Mouse (Mus musculus) hindbrain, embryonic 16.5 days (tissue): Measurements from ENCODE around the gene Khdc3. TPM values are rescaled to one million over a fixed set of nuclear protein-coding genes. Genes with fewer than 3 reads are reported as not detected.
"Not testable (repeated sequence)": the region's sequence is repeated elsewhere in the genome, so short reads cannot be mapped to it uniquely, and the experiment has no call there.

Source experiments
- ATAC-seq: fragments of 200-750 bp; cut with Nextera tagmentation; 2 replicates; pipeline ENCODE4 v1.8.0; 2017; ENCODE audit warnings: moderate TSS enrichment, moderate library complexity
- H3K27ac ChIP-seq: fragments of 300-500 bp; sonication (generic); 2 replicates; pipeline ENCODE4 v1.5.1; 2014; ENCODE audit warnings: low read depth, mild to moderate bottlenecking, control low read depth, low read length, moderate library complexity
- H3K27me3 ChIP-seq: fragments of 300-500 bp; sonication (generic); replicated peaks from 2 replicates; pipeline ENCODE4 v1.6.1; 2014; ENCODE audit warnings: low read length; ENCODE audit not compliant: control insufficient read depth, insufficient read depth
- H3K36me3 ChIP-seq: fragments of 300-500 bp; sonication (generic); 2 replicates; pipeline ENCODE4 v1.6.1; 2014; ENCODE audit warnings: mild to moderate bottlenecking, low read length, moderate library complexity, mixed read lengths; ENCODE audit not compliant: control insufficient read depth, insufficient read depth
- H3K4me1 ChIP-seq: fragments of 300-500 bp; sonication (generic); 2 replicates; pipeline ENCODE4 v1.6.1; 2014; ENCODE audit warnings: low read depth, low read length; ENCODE audit not compliant: control insufficient read depth, insufficient read depth
- H3K4me2 ChIP-seq: fragments of 300-500 bp; sonication (generic); 2 replicates; pipeline ENCODE4 v1.6.1; 2014; ENCODE audit warnings: mild to moderate bottlenecking, low read length, control low read depth, moderate library complexity
- H3K4me3 ChIP-seq: fragments of 300-500 bp; sonication (generic); 2 replicates; pipeline ENCODE4 v1.5.1; 2014; ENCODE audit warnings: mild to moderate bottlenecking, low read length, control low read depth, moderate library complexity
- H3K9ac ChIP-seq: fragments of 300-500 bp; sonication (generic); 2 replicates; pipeline ENCODE4 v1.6.1; 2014; ENCODE audit warnings: low read depth, mild to moderate bottlenecking, control low read depth, low read length, moderate library complexity
- H3K9me3 ChIP-seq: fragments of 300-500 bp; sonication (generic); 2 replicates; pipeline ENCODE4 v1.6.1; 2014; ENCODE audit warnings: mild to moderate bottlenecking, low read length, moderate library complexity; ENCODE audit not compliant: control insufficient read depth
- WGBS: fragments of 180-500 bp; shearing (Covaris S2); extraction: QIAGEN DNeasy Blood & Tissue Kit; methylation state at CpG from one replicate; pipeline ENCODE4 v1.1.7; 2014; 5-methylcytosine and 5-hydroxymethylcytosine counted together
- polyA plus RNA-seq: library from polyadenylated mRNA; unstranded; fragments of >200 nt; fragmentation: Nextera tagmentation; extraction: Ambion mirVana; gene quantifications from 2 replicates; pipeline ENCODE4 v1.2.1, GENCODE M21; 2015

Gene Khdc3
- polyA plus RNA-seq, 1 experiment from 2014 or later = 0.24 TPM

- H3K27ac ChIP-seq = peak within 1 kb of the TSS; percentile 79
- H3K4me1 ChIP-seq = peaks cover 10% of the 10 kb centered on the region
- peak; percentile 99 for ATAC-seq
- no peaks in the 10 kb centered on the region; the same call in 1 of the 2 replicates for H3K27me3 ChIP-seq
- peak within 1 kb of the TSS; percentile 91 for H3K4me3 ChIP-seq
- H3K9ac ChIP-seq = peak within 1 kb of the TSS; percentile 79
- no peaks in the 10 kb centered on the region for H3K9me3 ChIP-seq
- peak within 1 kb of the TSS; percentile 93 for H3K4me2 ChIP-seq
- WGBS = under 1% methylated on average over 64 of the region's 64 CpGs
- peaks cover 16% of the 10 kb centered on the region for H3K36me3 ChIP-seq
Observed at GRCm38 (mm10) chr9:73112919-73113906, 11.6 kb downstream of the Khdc3 start, which contains the start of gene Rsl24d1. TSS of gene Rsl24d1 (plus strand) at chr9:73113426.

GRCm38 (mm10) chr9:73116704-73117103 lies 15.1 kb downstream of the Khdc3 start:
- H3K36me3 ChIP-seq = peaks cover 33% of the 10 kb centered on the region
- ATAC-seq, H3K9ac ChIP-seq, H3K27me3 ChIP-seq, H3K4me2 ChIP-seq, H3K9me3 ChIP-seq, H3K27ac ChIP-seq, H3K4me3 ChIP-seq: not testable (repeated sequence)
- H3K4me1 ChIP-seq = peaks cover 10% of the 10 kb centered on the region
- WGBS = 78% methylated on average over 6 of the region's 6 CpGs

GRCm38 (mm10) chr9:73118012-73118411 lies 16.4 kb downstream of the Khdc3 start:
- no peak overlapping the region for H3K4me2 ChIP-seq
- peaks cover 10% of the 10 kb centered on the region for H3K4me1 ChIP-seq
- no peaks in the 10 kb centered on the region for H3K9me3 ChIP-seq
- no peak overlapping the region for H3K4me3 ChIP-seq
- no peaks in the 10 kb centered on the region for H3K27me3 ChIP-seq
- ATAC-seq = no peak
- WGBS = 92% methylated on average over 4 of the region's 4 CpGs
- peaks cover 34% of the 10 kb centered on the region for H3K36me3 ChIP-seq
- H3K27ac ChIP-seq = no peak overlapping the region
- no peak overlapping the region for H3K9ac ChIP-seq

DNA sequence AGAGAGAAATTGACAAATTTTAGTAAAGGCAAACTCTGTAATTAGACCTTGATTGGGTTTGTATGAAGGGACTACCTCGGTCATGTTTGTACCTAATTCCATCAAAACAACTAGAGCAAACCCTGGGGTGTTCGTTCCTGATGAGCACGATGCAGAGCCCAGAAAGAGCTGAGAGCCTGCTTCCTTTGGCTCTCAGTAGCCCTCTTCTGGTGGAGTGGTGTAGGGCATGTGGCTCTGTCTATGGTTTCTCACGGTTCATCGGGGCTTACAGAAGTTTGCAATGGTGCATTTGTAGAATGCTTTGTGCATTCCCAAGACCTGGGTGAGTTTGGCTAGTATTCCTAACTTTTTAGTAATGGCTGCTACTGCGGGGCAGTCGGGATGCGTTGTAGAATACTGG lies 20.1 kb downstream of the Khdc3 start:
- Histone ChIP-seq H3K4me1 (no peaks in the 10 kb centered on the region), H3K9ac (no peak overlapping the region), H3K9me3 (no peaks in the 10 kb centered on the region), H3K27ac (no peak overlapping the region), H3K4me3 (no peak overlapping the region), H3K27me3 (no peaks in the 10 kb centered on the region), H3K4me2 (no peak overlapping the region), H3K36me3 (peaks cover 49% of the 10 kb centered on the region)
- ATAC-seq = no peak
- 73% methylated on average over 8 of the region's 8 CpGs for WGBS

- H3K27ac ChIP-seq = no peak overlapping the region
- WGBS = 93% methylated on average over 8 of the region's 8 CpGs
Observed at GRCm38 (mm10) chr9:73125043-73125570, 23.5 kb downstream of the Khdc3 start.

DNA sequence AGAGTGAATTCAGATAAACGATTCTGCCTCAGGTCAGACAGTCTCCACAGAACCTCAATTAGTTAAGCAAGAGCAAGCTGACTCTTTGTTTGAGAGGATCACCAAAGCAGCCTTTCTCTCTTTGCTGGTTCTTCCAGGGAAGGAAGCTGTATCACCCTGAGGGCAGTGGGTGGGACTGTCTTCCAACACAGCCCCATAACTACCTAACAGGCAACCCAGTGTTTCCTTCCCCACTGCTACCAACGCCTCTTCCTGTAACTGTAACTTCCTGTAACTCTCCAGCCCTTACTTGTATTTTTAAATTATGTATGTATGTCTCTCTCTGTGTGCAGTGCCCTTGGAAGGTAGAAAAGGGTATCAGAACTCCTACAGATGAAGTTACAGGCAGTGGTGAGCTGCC lies 25.8 kb downstream of the Khdc3 start:
- no peak for ATAC-seq
- H3K27ac ChIP-seq = no peak overlapping the region
- H3K36me3 ChIP-seq = peaks cover 36% of the 10 kb centered on the region
- no peaks in the 10 kb centered on the region for H3K27me3 ChIP-seq
- H3K4me1 ChIP-seq = no peaks in the 10 kb centered on the region
- no peaks in the 10 kb centered on the region for H3K9me3 ChIP-seq
- H3K4me2 ChIP-seq = no peak overlapping the region
- 91% methylated on average over 2 of the region's 2 CpGs for WGBS
- no peak overlapping the region for H3K9ac ChIP-seq
- H3K4me3 ChIP-seq = no peak overlapping the region

More at GRCm38 (mm10) chr9:73125043-73125570, 23.5 kb downstream of the Khdc3 start:
- no peak overlapping the region for H3K9ac ChIP-seq
- ATAC-seq = no peak
- H3K4me1 ChIP-seq = no peaks in the 10 kb centered on the region
- H3K27me3 ChIP-seq = no peaks in the 10 kb centered on the region
- no peak overlapping the region for H3K4me3 ChIP-seq
- peaks cover 50% of the 10 kb centered on the region for H3K36me3 ChIP-seq
- H3K4me2 ChIP-seq = no peak overlapping the region
- no peaks in the 10 kb centered on the region for H3K9me3 ChIP-seq

DNA sequence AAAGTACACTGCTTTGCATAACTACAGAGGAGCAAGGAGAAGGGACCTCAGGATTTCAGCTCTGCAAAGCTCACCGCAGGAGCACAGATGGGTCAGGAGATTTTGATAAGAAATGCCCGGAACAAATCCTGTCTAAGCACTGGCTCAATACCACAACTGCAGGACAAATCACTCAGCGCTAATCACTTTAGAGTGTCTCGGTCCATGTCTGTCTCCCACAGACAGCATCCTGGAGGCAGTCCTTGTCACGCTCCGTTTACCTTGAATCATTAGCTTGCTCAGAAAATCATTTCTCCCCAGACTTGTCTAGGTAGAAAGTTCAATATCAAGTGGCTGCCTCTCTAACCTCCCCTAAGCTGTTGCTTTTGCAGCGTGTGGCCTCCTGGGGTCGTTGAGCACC lies 28.2 kb downstream of the Khdc3 start:
- no peak for ATAC-seq

DNA sequence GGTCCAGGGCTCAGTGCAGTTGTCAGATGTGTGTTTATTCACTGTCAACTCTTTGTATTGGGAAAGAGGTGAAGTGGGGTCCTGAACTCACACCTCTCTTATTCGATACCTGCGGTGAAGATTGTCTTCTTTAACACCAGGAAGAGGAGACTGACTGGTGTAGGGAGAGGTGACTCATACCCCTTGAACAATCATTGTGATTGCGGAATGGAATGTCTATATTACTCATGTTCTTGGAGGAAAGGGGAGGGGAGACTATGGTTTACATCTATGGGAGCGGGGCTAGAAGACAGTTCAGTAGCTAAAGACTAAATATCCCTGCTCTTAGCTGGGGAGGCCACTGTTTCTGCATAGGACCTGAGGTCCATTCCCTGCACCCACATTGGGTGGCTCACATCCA lies 28.9 kb downstream of the Khdc3 start:
- ATAC-seq = no peak
- Histone ChIP-seq H3K4me1 (no peaks in the 10 kb centered on the region), H3K9ac (no peak overlapping the region), H3K27me3 (no peaks in the 10 kb centered on the region), H3K4me2 (no peak overlapping the region), H3K9me3 (no peaks in the 10 kb centered on the region), H3K27ac (no peak overlapping the region), H3K36me3 (peaks cover 16% of the 10 kb centered on the region), H3K4me3 (no peak overlapping the region)
- 95% methylated on average over 4 of the region's 4 CpGs for WGBS

More for the DNA sequence above, 28.2 kb downstream of the Khdc3 start:
- Histone ChIP-seq H3K4me2 (no peak overlapping the region), H3K27ac (no peak overlapping the region), H3K36me3 (peaks cover 22% of the 10 kb centered on the region), H3K9ac (no peak overlapping the region), H3K4me3 (no peak overlapping the region), H3K27me3 (no peaks in the 10 kb centered on the region), H3K4me1 (no peaks in the 10 kb centered on the region), H3K9me3 (no peaks in the 10 kb centered on the region)
- WGBS = 75% methylated on average over 8 of the region's 8 CpGs

GRCm38 (mm10) chr9:73137341-73137886 lies 35.8 kb downstream of the Khdc3 start:
- WGBS = 73% methylated on average over 11 of the region's 11 CpGs

More at GRCm38 (mm10) chr9:73137341-73137886, 35.8 kb downstream of the Khdc3 start:
- no peak overlapping the region for H3K4me3 ChIP-seq
- no peak for ATAC-seq
- no peak overlapping the region for H3K27ac ChIP-seq
- no peaks in the 10 kb centered on the region for H3K9me3 ChIP-seq
- no peaks in the 10 kb centered on the region for H3K27me3 ChIP-seq
- no peaks in the 10 kb centered on the region for H3K36me3 ChIP-seq
- H3K4me2 ChIP-seq = no peak overlapping the region
- H3K4me1 ChIP-seq = no peaks in the 10 kb centered on the region
- no peak overlapping the region for H3K9ac ChIP-seq
